In the genomic region with DNA sequence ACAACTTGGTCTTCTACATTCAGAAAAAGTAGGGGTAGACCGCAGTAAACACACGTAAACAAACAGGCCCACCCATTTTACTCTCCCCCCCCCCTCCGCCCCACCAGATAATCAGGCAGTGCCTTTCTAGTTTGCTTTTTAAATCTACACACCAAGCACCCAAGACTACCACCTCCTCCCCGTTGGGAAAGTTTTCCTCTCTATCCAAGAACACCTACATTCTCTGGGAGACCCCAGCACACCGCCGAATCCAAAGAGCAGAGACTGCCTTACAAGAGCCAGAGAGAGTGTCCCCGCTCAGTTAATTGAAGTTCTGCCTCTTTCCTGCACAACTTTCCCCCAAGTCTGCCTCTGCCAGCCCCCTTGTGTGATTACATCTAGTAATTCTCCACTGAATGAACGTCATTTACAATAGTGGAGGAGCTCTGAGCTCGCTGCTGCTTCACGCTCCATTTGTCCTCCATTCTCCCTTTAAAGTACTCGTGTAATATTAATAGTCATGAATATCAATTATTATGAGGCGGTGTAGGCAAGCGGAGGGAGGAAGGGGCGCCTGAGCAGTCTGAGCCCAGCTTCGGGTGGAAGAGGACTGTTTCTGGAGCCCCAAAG, we compare ENCODE assay signal across 8 mouse cellular contexts. TPM values are rescaled to one million over a fixed set of nuclear protein-coding genes. Genes with fewer than 3 reads are reported as not detected.
A peak's percentile ranks its signal among the peaks of the same experiment; 100 is the strongest.
DNase-seq lines count a peak whose midpoint lies in the region; ATAC-seq lines count a peak whose summit lies in the region.
"Had no signal": no experiment of that assay in that cellular context is flagged by ENCODE, and none has a peak within 500 bp of the region (broad histone marks: within the 10 kb centered on the region; RNA-seq: fewer than 3 reads in every experiment).

No protein-coding gene starts in this region.

- H3K4me1 ChIP-seq in embryonic facial prominence, embryonic 14.5 days (ENCODE audit: control insufficient read depth, insufficient read depth, low read length) = no peaks in the 10 kb centered on the region
- H3K4me1 ChIP-seq in limb, embryonic 10.5 days = peaks cover 3% of the 10 kb centered on the region

- peak; percentile 51 for DNase-seq in embryo, embryonic 11 days
- DNase-seq in embryonic facial prominence, embryonic 14.5 days (ENCODE audit: low spot score) = no peak
- peak; percentile 57 for DNase-seq in limb, embryonic 10.5 days (ENCODE audit: low spot score)
- DNase-seq in neural tube, embryonic 10.5 days (ENCODE audit: extremely low spot score, low spot score) = peak; percentile 58
- no peak for DNase-seq in thymus, postnatal 36 days
- DNase-seq in right cerebral cortex, postnatal 25 days = no peak
- no peak for DNase-seq in spleen, postnatal 10 days (ENCODE audit: low spot score in 2 of 2)

- H3K36me3 ChIP-seq in embryonic facial prominence, embryonic 14.5 days (ENCODE audit: control insufficient read depth, insufficient read depth, low read length) = no peaks in the 10 kb centered on the region
- H3K36me3 ChIP-seq in limb, embryonic 10.5 days = no peaks in the 10 kb centered on the region
- H3K36me3 ChIP-seq: heart, embryonic 15.5 days had no signal

- no peaks in the 10 kb centered on the region for H3K9me3 ChIP-seq in embryonic facial prominence, embryonic 14.5 days (ENCODE audit: control insufficient read depth, low read length)
- no peaks in the 10 kb centered on the region for H3K9me3 ChIP-seq in limb, embryonic 10.5 days (replicated peaks)
- H3K9me3 ChIP-seq: heart, embryonic 15.5 days had no signal

- ATAC-seq in embryonic facial prominence, embryonic 14.5 days (ENCODE audit: low read depth) = 0 out of 2 replicates have a peak, but pooled peaks have one; percentile 16

- peak overlapping the region; percentile 78 for H3K9ac ChIP-seq in embryonic facial prominence, embryonic 14.5 days (ENCODE audit: low read depth, low read length)
- H3K9ac ChIP-seq: heart, embryonic 15.5 days had no signal

- 4% methylated on average over 15 of the region's 15 CpGs for WGBS in embryonic facial prominence, embryonic 14.5 days
- WGBS in limb, embryonic 10.5 days = 1% methylated on average over 15 of the region's 15 CpGs

- peak overlapping the region; percentile 52 for H3K4me2 ChIP-seq in embryonic facial prominence, embryonic 14.5 days (ENCODE audit: low read depth, low read length)
- H3K4me2 ChIP-seq: heart, embryonic 15.5 days had no signal

- peak overlapping the region; percentile 89 for H3K27ac ChIP-seq in embryonic facial prominence, embryonic 14.5 days (replicated peaks; ENCODE audit: low read depth, low read length)
- 0 out of 2 replicates have a peak overlapping the region, but pooled peaks have one; percentile 30 for H3K27ac ChIP-seq in limb, embryonic 10.5 days
- H3K27ac ChIP-seq: heart, embryonic 15.5 days had no signal

- peak overlapping the region; percentile 46 for H3K4me3 ChIP-seq in embryonic facial prominence, embryonic 14.5 days (ENCODE audit: low read depth, low read length)
- peak overlapping the region; percentile 30 for H3K4me3 ChIP-seq in limb, embryonic 10.5 days
- H3K4me3 ChIP-seq: heart, embryonic 15.5 days had no signal

- H3K27me3 ChIP-seq in embryonic facial prominence, embryonic 14.5 days (replicated peaks; ENCODE audit: control insufficient read depth, insufficient read depth, low read length) = peaks cover 83% of the 10 kb centered on the region
- H3K27me3 ChIP-seq in limb, embryonic 10.5 days (ENCODE audit: low read depth, poor library complexity, severe bottlenecking) = peaks cover 100% of the 10 kb centered on the region

RNA-seq across cellular contexts. Expression of a gene that starts 2.9 kb away (rescaled TPM):
- 15.1 and 20.3 TPM in 2 replicates for polyA plus RNA-seq in embryonic facial prominence, embryonic 14.5 days (2014; fragmentation: Nextera tagmentation; extraction: Ambion mirVana)
- 6.7 and 19.7 TPM in 2 replicates for polyA plus RNA-seq in limb, embryonic 10.5 days (2016; fragmentation: Nextera tagmentation; extraction: Ambion mirVana)

Comparison
In these comparisons a context has a peak if more than half of its experiments do, and no peak if none do; other contexts are left out.
1. DNase-seq: peak in embryo, embryonic 11 days (single experiment), limb, embryonic 10.5 days (single experiment) and neural tube, embryonic 10.5 days (single experiment); none in embryonic facial prominence, embryonic 14.5 days (single experiment), thymus, postnatal 36 days (0 of 2), right cerebral cortex, postnatal 25 days (single experiment) and spleen, postnatal 10 days (0 of 2).